Mouse (Mus musculus) olfactory bulb, adult 2 months (tissue): ENCODE results near the gene Mapkapk2.

Experiments used
- CTCF ChIP-seq: fragments of 200-500 bp; IDR thresholded peaks from 2 replicates; pipeline ENCODE4 v1.5.1; 2012; ENCODE audit warnings: low read depth, mild to moderate bottlenecking, low read length, moderate library complexity; ENCODE audit not compliant: insufficient read depth
- POLR2A ChIP-seq: fragments of 200-500 bp; IDR thresholded peaks from 2 replicates; pipeline ENCODE4 v1.6.1; 2012; ENCODE audit warnings: mild to moderate bottlenecking, low read depth, low read length, moderate library complexity; ENCODE audit not compliant: insufficient read depth

GRCm38 (mm10) chr1:131141449-131141848 lies 43.8 kb upstream of the Mapkapk2 start:
- no peak for TF ChIP-seq POLR2A
- no peak for TF ChIP-seq CTCF
